Mouse (Mus musculus): ENCODE data around the gene Ovgp1. TPM values are rescaled to one million over a fixed set of nuclear protein-coding genes. Genes with fewer than 3 reads are reported as not detected.
A peak's percentile ranks its signal among the peaks of the same experiment; 100 is the strongest.
"Not testable (repeated sequence)": the region's sequence is repeated elsewhere in the genome, so short reads cannot be mapped to it uniquely, and the experiment has no call there.

Ovgp1 gene
- polyA plus RNA-seq, 1 experiment from 2014 or later: 1.9 TPM

DNA sequence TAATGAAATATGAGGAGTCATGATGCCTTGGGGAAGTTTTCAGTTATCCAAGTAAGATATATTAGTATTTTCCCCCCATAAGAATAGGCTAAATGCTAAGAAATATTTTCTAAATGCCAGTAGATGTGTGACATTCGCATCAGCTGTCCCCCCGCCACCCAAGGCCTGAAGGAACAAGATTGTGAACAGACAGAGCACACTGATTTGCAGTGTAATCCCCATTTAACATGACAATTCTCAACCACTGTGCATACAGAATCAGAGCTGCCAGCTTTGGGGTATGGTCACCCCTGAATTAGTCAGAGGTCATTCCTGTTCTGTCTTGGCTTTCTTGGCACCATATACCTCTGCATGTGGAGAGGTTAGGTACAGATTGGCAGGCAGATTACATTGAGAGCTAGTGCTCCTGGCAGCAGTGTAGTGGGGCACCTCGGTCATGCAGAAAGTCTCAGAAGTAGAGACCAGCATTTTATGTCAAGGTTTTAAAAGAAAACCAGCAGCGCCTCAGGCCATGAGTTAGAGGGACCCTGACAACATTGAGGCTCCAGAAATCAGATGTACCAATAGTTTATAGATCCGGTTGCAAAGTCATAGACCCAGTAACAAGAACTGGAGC is 1.6 kb upstream of the Ovgp1 start:
- ATAC-seq: no peak

DNA sequence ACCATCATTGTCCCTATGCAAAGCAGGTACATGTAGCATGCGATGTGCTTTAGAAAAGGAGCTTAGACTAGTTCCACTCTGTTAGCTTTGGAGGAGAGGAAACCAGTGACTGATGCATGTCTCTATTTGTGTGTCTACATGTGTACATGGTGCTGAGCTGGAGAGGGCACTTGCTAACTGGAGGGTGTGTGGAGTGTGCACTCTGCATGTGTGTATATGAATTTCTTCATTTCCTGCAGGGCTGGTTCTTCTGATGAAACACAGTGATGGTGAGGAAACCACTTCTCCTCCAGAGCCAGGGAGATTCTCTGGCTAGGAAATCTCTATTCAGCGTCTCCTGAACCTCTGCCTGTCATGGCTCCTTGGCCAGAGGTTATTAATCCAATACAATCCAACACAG is 663 bp downstream of the Ovgp1 start:
- Histone ChIP-seq H3K4me3 (ENCODE audit: low read depth, low read length) (no peak overlapping the region), H3K27me3 (replicated peaks; ENCODE audit: control insufficient read depth, insufficient read depth, low read length) (no peaks in the 10 kb centered on the region), H3K36me3 (ENCODE audit: control insufficient read depth, insufficient read depth, low read length) (peaks cover 11% of the 10 kb centered on the region), H3K9me3 (replicated peaks; ENCODE audit: control insufficient read depth, low read length) (no peaks in the 10 kb centered on the region), H3K4me2 (ENCODE audit: low read length) (no peak overlapping the region), H3K9ac (ENCODE audit: low read length) (no peak overlapping the region), H3K4me1 (ENCODE audit: control insufficient read depth, insufficient read depth, low read length) (no peaks in the 10 kb centered on the region), H3K27ac (ENCODE audit: low read depth, low read length) (no peak overlapping the region)
- no peak for DNase-seq (ENCODE audit: low spot score)
- no peak for ATAC-seq
- WGBS: 90% methylated on average over 2 of the region's 2 CpGs

More for the DNA sequence above, 1.6 kb upstream of the Ovgp1 start:
- WGBS: 85% methylated on average over 5 of the region's 5 CpGs
- Histone ChIP-seq H3K9me3 (replicated peaks; ENCODE audit: control insufficient read depth, low read length) (no peaks in the 10 kb centered on the region), H3K27me3 (replicated peaks; ENCODE audit: control insufficient read depth, insufficient read depth, low read length) (no peaks in the 10 kb centered on the region), H3K36me3 (ENCODE audit: control insufficient read depth, insufficient read depth, low read length) (peaks cover 33% of the 10 kb centered on the region), H3K4me1 (ENCODE audit: control insufficient read depth, insufficient read depth, low read length) (no peaks in the 10 kb centered on the region), H3K9ac (ENCODE audit: low read length) (no peak overlapping the region), H3K4me3 (ENCODE audit: low read depth, low read length) (no peak overlapping the region), H3K4me2 (ENCODE audit: low read length) (no peak overlapping the region), H3K27ac (ENCODE audit: low read depth, low read length) (no peak overlapping the region)
- no peak for DNase-seq (ENCODE audit: low spot score)

DNA sequence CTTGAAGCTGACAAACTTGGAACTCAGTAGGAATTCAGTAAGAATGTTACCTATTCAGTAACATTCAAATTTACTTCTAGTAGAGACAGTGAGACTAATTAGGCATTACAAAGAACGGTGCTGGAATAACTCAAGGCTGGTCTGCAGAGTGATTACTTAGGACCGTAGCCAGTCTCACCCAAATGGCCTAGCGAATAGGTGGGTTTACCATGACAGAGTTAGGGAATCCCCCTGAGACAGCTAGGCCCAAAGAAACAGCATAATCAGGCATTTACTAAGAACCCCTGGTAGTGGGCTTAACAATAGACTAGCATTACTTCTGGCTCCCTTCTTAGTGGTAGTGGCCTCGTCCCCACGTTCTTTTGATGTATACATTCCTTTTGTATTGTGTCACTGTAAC is 16.1 kb downstream of the Ovgp1 start:
- H3K4me1 ChIP-seq (ENCODE audit: control insufficient read depth, insufficient read depth, low read length); DNase-seq (ENCODE audit: low spot score); H3K27me3 ChIP-seq (replicated peaks; ENCODE audit: control insufficient read depth, insufficient read depth, low read length); H3K9me3 ChIP-seq (replicated peaks; ENCODE audit: control insufficient read depth, low read length); H3K4me2 ChIP-seq (ENCODE audit: low read length); H3K4me3 ChIP-seq (ENCODE audit: low read depth, low read length); H3K9ac ChIP-seq (ENCODE audit: low read length); ATAC-seq; H3K27ac ChIP-seq (ENCODE audit: low read depth, low read length); H3K36me3 ChIP-seq (ENCODE audit: control insufficient read depth, insufficient read depth, low read length): not testable (repeated sequence)
- WGBS: 32% methylated on average over 5 of the region's 5 CpGs

DNA sequence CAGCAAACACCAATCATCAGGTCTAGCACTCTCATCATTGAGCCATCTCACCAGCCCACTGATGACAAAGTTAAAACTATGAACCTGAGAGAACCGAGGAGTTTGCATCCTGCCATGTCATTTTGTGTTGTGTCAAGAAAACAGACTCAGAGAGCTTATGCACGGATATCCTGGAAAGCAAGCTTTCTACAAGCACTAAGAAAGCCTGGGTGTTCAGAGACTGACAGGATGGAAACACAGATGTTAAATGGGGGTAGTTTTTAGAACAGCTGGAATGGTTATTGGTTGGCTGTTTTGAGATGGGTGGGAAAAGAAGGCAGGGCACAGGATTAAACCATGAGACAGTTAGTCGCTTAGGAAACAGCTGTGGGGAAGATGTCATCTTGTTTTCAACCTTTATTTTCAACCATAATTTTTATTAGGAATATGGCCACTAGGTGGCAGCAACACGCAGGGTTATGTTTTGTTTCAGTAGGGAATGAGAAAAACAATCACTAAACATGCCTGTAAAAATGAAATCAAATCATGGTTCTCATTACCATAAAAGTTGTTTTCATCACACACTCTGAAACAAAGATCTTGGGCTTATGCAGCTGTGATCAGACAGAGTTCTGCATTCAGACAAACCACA is 18.3 kb downstream of the Ovgp1 start:
- H3K4me3 ChIP-seq (ENCODE audit: low read depth, low read length): no peak overlapping the region
- no peak overlapping the region for H3K27ac ChIP-seq (ENCODE audit: low read depth, low read length)
- no peaks in the 10 kb centered on the region for H3K36me3 ChIP-seq (ENCODE audit: control insufficient read depth, insufficient read depth, low read length)
- no peaks in the 10 kb centered on the region for H3K27me3 ChIP-seq (replicated peaks; ENCODE audit: control insufficient read depth, insufficient read depth, low read length)
- 39% methylated on average over 4 of the region's 4 CpGs for WGBS
- H3K4me2 ChIP-seq (ENCODE audit: low read length): no peak overlapping the region
- no peaks in the 10 kb centered on the region for H3K4me1 ChIP-seq (ENCODE audit: control insufficient read depth, insufficient read depth, low read length)
- H3K9ac ChIP-seq (ENCODE audit: low read length): no peak overlapping the region
- no peaks in the 10 kb centered on the region for H3K9me3 ChIP-seq (replicated peaks; ENCODE audit: control insufficient read depth, low read length)
- DNase-seq (ENCODE audit: low spot score): peak; percentile 76
- 0 out of 2 replicates have a peak, but pooled peaks have one; percentile 23 for ATAC-seq

DNA sequence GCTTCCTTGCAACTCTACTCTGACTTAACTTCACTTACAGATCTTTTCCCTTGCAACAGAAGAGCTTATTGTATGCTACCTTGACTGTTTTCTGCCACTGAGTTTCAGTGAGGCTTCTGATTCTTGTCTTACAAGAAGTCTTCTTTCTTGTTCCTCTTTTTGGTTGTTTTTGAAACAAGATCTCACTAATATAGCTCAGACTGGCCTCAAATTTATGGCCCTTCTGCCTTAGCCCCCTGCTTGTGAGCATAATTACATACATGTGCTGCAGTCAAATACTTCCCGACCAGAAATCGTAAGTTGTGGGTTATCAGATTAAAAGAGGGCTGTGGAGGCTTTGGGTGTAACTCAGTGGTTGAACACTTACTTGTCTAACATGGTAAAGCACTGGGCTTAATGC is 21.2 kb downstream of the Ovgp1 start:
- Histone ChIP-seq H3K36me3 (ENCODE audit: control insufficient read depth, insufficient read depth, low read length) (no peaks in the 10 kb centered on the region), H3K27ac (ENCODE audit: low read depth, low read length) (no peak overlapping the region), H3K27me3 (replicated peaks; ENCODE audit: control insufficient read depth, insufficient read depth, low read length) (no peaks in the 10 kb centered on the region), H3K9ac (ENCODE audit: low read length) (no peak overlapping the region), H3K4me1 (ENCODE audit: control insufficient read depth, insufficient read depth, low read length) (no peaks in the 10 kb centered on the region), H3K4me3 (ENCODE audit: low read depth, low read length) (no peak overlapping the region), H3K9me3 (replicated peaks; ENCODE audit: control insufficient read depth, low read length) (no peaks in the 10 kb centered on the region), H3K4me2 (ENCODE audit: low read length) (no peak overlapping the region)
- WGBS: 77% methylated on average over 2 of the region's 2 CpGs
- DNase-seq (ENCODE audit: low spot score) (no peak), ATAC-seq (no peak)

DNA sequence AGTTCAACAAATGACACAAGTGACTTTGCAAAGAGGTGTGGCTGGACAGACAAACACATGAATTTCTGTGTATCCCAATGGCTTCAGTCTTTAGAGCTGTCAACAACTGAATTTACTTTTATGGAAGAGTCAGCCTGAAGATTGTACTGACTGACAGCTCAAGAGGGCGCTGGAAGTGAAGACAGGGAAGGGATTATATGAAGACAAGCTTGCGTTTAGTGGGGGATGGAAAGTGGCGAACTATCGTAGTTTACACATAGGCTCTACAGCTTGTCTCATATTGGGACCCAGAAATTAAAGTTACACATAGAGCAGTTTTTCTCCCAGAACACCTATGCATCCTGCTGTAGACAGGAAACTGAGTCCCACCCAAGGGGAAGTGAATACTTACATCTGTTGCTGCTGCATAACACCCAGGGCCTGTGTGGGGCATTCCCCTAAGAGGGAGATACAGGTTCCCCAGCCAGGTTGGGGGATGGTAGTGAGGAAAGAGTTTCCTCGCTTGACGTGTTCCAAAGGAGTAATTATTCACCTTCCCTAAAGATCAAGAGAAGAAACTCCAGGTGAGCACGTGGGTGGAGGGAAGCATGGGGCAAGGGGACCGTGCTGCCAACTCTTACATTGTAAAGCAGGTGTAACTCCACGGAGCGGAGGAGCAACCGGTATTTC is 27.3 kb downstream of the Ovgp1 start:
- 14% methylated on average over 11 of the region's 11 CpGs for WGBS

DNA sequence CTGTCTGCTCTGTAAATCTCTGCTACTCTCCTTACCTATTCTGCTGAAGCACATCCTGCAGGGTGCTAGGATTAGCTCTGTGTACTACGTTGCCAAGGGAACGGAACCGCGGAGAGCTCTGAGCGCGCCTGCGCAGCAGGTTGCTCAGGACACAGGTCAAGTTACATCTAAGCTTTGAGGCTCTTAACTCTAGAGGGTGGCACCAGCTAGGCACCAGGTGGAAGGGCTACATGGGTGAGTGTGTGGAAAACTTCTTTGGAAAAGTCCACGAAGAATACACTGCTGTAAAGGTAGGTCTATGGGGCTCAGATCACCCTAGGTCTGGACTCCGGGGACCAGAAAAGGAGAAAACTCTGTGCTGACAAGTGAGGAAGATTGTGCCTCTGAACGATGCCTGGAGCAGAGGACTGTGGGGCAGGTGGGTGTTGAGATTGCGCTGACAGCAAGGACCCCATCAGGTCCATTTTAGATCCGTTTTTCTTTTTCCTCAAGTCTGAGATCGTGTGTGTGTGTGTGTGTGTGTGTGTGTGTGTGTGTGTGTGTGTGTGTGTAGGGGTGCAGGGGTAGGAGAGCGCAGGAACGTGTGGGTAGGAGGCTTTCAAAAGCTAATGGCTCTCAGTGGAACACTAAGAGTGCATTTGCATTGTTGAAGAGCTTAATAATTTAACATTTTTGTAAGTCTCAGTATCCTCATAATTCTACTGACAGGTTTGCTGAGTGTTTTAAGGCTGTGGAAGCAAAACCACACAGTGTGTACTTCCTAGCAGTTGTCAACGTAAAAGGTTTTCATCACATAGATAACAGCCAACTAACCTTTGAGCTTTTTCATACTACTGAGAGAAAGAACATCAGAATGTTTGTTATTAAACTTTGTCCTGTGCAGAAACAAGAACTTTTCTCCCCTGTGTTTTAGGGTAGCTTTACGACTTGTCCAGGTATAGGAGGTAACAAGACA is 28.2 kb downstream of the Ovgp1 start:
- 19% methylated on average over 17 of the region's 17 CpGs for WGBS
- Histone ChIP-seq H3K4me1 (ENCODE audit: control insufficient read depth, insufficient read depth, low read length) (peaks cover 6% of the 10 kb centered on the region; the same call in 1 of the 2 replicates), H3K9ac (ENCODE audit: low read length) (peak overlapping the region; percentile 32; the same call in 1 of the 2 replicates), H3K4me2 (ENCODE audit: low read length) (peak overlapping the region; percentile 44), H3K36me3 (ENCODE audit: control insufficient read depth, insufficient read depth, low read length) (no peaks in the 10 kb centered on the region), H3K27ac (ENCODE audit: low read depth, low read length) (no peak overlapping the region), H3K27me3 (replicated peaks; ENCODE audit: control insufficient read depth, insufficient read depth, low read length) (no peaks in the 10 kb centered on the region), H3K4me3 (ENCODE audit: low read depth, low read length) (peak overlapping the region; percentile 20), H3K9me3 (replicated peaks; ENCODE audit: control insufficient read depth, low read length) (no peaks in the 10 kb centered on the region)
- DNase-seq (ENCODE audit: low spot score) (peak; percentile 75), ATAC-seq (peak; percentile 95)

More for the DNA sequence above, 27.3 kb downstream of the Ovgp1 start:
- H3K27ac ChIP-seq (ENCODE audit: low read depth, low read length): no peak overlapping the region
- peak overlapping the region; percentile 32; the same call in 1 of the 2 replicates for H3K9ac ChIP-seq (ENCODE audit: low read length)
- peak overlapping the region; percentile 20 for H3K4me3 ChIP-seq (ENCODE audit: low read depth, low read length)
- H3K9me3 ChIP-seq (replicated peaks; ENCODE audit: control insufficient read depth, low read length): no peaks in the 10 kb centered on the region
- H3K4me1 ChIP-seq (ENCODE audit: control insufficient read depth, insufficient read depth, low read length): peaks cover 6% of the 10 kb centered on the region; the same call in 1 of the 2 replicates
- H3K4me2 ChIP-seq (ENCODE audit: low read length): peak overlapping the region; percentile 44
- no peaks in the 10 kb centered on the region for H3K36me3 ChIP-seq (ENCODE audit: control insufficient read depth, insufficient read depth, low read length)
- no peaks in the 10 kb centered on the region for H3K27me3 ChIP-seq (replicated peaks; ENCODE audit: control insufficient read depth, insufficient read depth, low read length)
- ATAC-seq (peak; percentile 46; the same call in 1 of the 2 replicates), DNase-seq (ENCODE audit: low spot score) (peak; percentile 1)

DNA sequence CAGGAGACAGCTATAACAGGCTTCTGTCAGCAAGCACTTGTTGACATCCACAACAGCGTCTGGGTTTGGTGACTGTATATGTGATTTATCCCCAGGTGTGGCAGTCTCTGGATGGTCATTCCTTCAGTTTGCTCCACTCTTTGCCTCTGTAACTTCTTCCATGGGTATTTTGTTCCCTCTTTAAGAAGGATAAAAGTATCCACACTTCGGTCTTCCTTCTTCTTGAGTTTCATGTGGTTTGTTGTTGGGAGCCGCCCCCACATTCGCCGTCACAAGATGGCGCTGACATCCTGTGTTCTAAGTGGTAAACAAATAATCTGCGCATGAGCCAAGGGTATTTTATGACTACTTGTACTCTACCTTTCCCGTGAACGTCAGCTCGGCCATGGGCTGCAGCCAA is 29.8 kb downstream of the Ovgp1 start:
- not testable (repeated sequence) for H3K9ac ChIP-seq (ENCODE audit: low read length); H3K4me2 ChIP-seq (ENCODE audit: low read length); H3K27ac ChIP-seq (ENCODE audit: low read depth, low read length); H3K4me3 ChIP-seq (ENCODE audit: low read depth, low read length); H3K9me3 ChIP-seq (replicated peaks; ENCODE audit: control insufficient read depth, low read length); H3K36me3 ChIP-seq (ENCODE audit: control insufficient read depth, insufficient read depth, low read length); H3K27me3 ChIP-seq (replicated peaks; ENCODE audit: control insufficient read depth, insufficient read depth, low read length); H3K4me1 ChIP-seq (ENCODE audit: control insufficient read depth, insufficient read depth, low read length); DNase-seq (ENCODE audit: low spot score); ATAC-seq
- WGBS: 78% methylated on average over 10 of the region's 10 CpGs
